Mouse (Mus musculus): ENCODE measurements around the gene Lrguk.

- TF ChIP-seq POLR2A (IDR thresholded peaks at IDR 0.05; ENCODE audit: borderline replicate concordance, extremely low read depth, low read depth, low read length) (no peak), CTCF (IDR thresholded peaks at IDR 0.05; ENCODE audit: insufficient read depth, low read length) (no peak)
Measured at GRCm38 (mm10) chr6:34096274-34096673, 67.0 kb downstream of the Lrguk start.
